11 mouse cellular contexts compared by ENCODE assay signal in the genomic region with DNA sequence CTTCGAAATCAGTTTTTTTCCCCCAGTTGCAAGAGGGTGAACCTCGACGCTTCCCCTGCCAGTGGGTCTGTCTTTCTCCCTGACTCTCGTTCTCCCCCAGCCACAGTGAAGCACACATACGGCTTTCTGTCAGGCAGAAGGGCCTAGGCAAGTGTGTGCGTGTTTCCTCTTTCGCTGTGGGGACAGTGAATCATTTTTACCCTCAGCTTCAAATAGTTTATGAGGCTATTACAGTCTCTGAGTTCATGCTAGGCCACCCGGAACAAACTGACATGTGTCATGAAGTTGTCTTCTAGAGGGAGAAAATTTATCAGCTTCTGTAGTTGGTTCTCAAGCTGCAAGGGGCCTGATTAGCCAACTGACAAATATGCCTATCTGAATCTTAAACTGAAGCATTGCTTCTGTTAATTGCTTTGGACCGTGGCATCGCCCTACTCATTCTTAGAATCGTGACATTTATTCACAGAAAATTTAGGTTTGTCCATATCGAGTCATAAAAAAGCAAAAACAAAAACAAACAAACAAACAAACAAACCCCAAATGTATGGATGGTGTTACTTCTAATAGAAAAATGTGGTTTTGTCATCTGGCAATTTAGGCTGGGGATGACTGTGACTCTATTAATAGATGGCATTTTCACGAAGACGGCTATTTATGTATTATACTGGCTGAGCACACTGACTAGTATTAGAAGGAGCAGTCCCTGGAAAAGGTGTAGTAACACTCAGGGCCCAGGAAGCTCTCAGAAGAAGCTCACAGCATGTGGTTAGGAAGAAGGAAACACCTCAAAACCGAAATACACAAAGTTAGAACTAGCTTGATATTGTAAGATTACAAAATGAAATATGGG. TPM values are rescaled to one million over a fixed set of nuclear protein-coding genes. Genes with fewer than 3 reads are reported as not detected.
A peak's percentile ranks its signal among the peaks of the same experiment; 100 is the strongest.
DNase-seq lines count a peak whose midpoint lies in the region; ATAC-seq and TF ChIP-seq lines count a peak whose summit lies in the region.
"Had no signal": no experiment of that assay in that cellular context is flagged by ENCODE, and none has a peak within 500 bp of the region (broad histone marks: within the 10 kb centered on the region; RNA-seq: fewer than 3 reads in every experiment).

No protein-coding gene starts in this region.

- TF ChIP-seq POLR2A in thymus, adult 2 months (IDR thresholded peaks at IDR 0.05; ENCODE audit: control insufficient read depth, extremely low read depth, insufficient read depth, low read length, poor library complexity): no peak

- DNase-seq in gastrocnemius, adult 2 months: peak; percentile 27
- no peak for DNase-seq in gastrocnemius, postnatal 36 days
- peak; percentile 2 for DNase-seq in thymus, adult 2 months
- no peak for DNase-seq in thymus, adult 18-20 months
- DNase-seq in thymus, postnatal 4 days: peak; percentile 17
- no peak for DNase-seq in T-cell, adult 2 months (ENCODE audit: low spot score)
- DNase-seq in urinary bladder, postnatal 14 days (ENCODE audit: low spot score): no peak
- DNase-seq: adrenal gland, adult 8-10 months; lung, postnatal 36 days had no signal

- H3K9ac ChIP-seq in liver, embryonic 15.5 days: peak overlapping the region; percentile 90

- peak; percentile 67 for ATAC-seq in liver, embryonic 15.5 days (ENCODE audit: insufficient read depth)

- peaks cover 14% of the 10 kb centered on the region for H3K4me1 ChIP-seq in thymus, adult 2 months (replicated peaks; ENCODE audit: control insufficient read depth, insufficient read depth, low read length)
- peaks cover 42% of the 10 kb centered on the region for H3K4me1 ChIP-seq in liver, embryonic 15.5 days (replicated peaks)

- no peaks in the 10 kb centered on the region for H3K9me3 ChIP-seq in liver, embryonic 15.5 days (replicated peaks)
- H3K9me3 ChIP-seq: embryonic facial prominence, embryonic 12.5 days had no signal

- intact Hi-C loops in gastrocnemius, adult 2 months (cut with DNase I): no loop called here
- intact Hi-C loops in gastrocnemius, postnatal 36 days (cut with DNase I): loop anchor here (1.0 kb wide), 1 partner anchor 24 kb away; no protein-coding TSS in a partner anchor

- H3K27me3 ChIP-seq in thymus, adult 2 months (ENCODE audit: control insufficient read depth, insufficient read depth, low read length): no peaks in the 10 kb centered on the region
- no peaks in the 10 kb centered on the region for H3K27me3 ChIP-seq in liver, embryonic 15.5 days

- H3K4me2 ChIP-seq in liver, embryonic 15.5 days: peak overlapping the region; percentile 84

- 52% methylated on average over 15 of the region's 15 CpGs for WGBS in thymus, adult 2 months
- WGBS in liver, embryonic 15.5 days (ENCODE audit: insufficient replicate concordance): 18% methylated on average over 15 of the region's 15 CpGs

- TF ChIP-seq CTCF in gastrocnemius, adult 2 months (IDR thresholded peaks at IDR 0.05): no peak
- TF ChIP-seq CTCF in thymus, adult 2 months (IDR thresholded peaks at IDR 0.05; ENCODE audit: borderline replicate concordance, control insufficient read depth, extremely low read depth, insufficient read depth, low read length, poor library complexity): no peak

- H3K36me3 ChIP-seq in thymus, adult 2 months (ENCODE audit: control insufficient read depth, insufficient read depth, low read length): no peaks in the 10 kb centered on the region
- peaks cover 23% of the 10 kb centered on the region for H3K36me3 ChIP-seq in liver, embryonic 15.5 days (replicated peaks)
- H3K36me3 ChIP-seq: embryonic facial prominence, embryonic 12.5 days had no signal

- peak overlapping the region; percentile 87 for H3K27ac ChIP-seq in gastrocnemius, adult 2 months
- peak overlapping the region; percentile 29; the same call in 1 of the 2 replicates for H3K27ac ChIP-seq in thymus, adult 2 months (ENCODE audit: control insufficient read depth, insufficient read depth, low read length)
- H3K27ac ChIP-seq in liver, embryonic 15.5 days (replicated peaks): peak overlapping the region; percentile 93
- H3K27ac ChIP-seq: embryonic facial prominence, embryonic 12.5 days had no signal

- H3K4me3 ChIP-seq in gastrocnemius, adult 2 months: peak overlapping the region; percentile 91
- no peak overlapping the region for H3K4me3 ChIP-seq in thymus, adult 2 months (ENCODE audit: control insufficient read depth, insufficient read depth, low read length)
- H3K4me3 ChIP-seq in liver, embryonic 15.5 days (replicated peaks): peak overlapping the region; percentile 80

RNA-seq across cellular contexts. Expression of a gene that starts 1.3 kb away (rescaled TPM):
- total RNA-seq in gastrocnemius, adult 2 months (2021): 10 to 100 TPM; 93.8 to 94.7 TPM
- 10 to 100 TPM; 70.1 to 78.3 TPM for total RNA-seq in gastrocnemius, postnatal 36 days (2021)
- 0.90 and 1.7 TPM in 2 replicates for polyA plus RNA-seq in thymus, adult 2 months (2012; rRNA removed)
- 28.7 and 32.8 TPM in 2 replicates for polyA plus RNA-seq in liver, embryonic 15.5 days (2015; fragmentation: Nextera tagmentation; extraction: Ambion mirVana)

Comparison
In these comparisons a context has a peak if more than half of its experiments do, and no peak if none do; other contexts are left out.
1. DNase-seq: peak in gastrocnemius, adult 2 months (single experiment), thymus, adult 2 months (single experiment) and thymus, postnatal 4 days (single experiment); none in gastrocnemius, postnatal 36 days (0 of 2), thymus, adult 18-20 months (0 of 2), T-cell, adult 2 months (single experiment) and urinary bladder, postnatal 14 days (single experiment).
2. H3K27ac ChIP-seq: peak in every context shown above with its lines; median percentile 93 in liver, embryonic 15.5 days; 87 in gastrocnemius, adult 2 months; 29 in thymus, adult 2 months.